Mouse (Mus musculus) embryo, embryonic 11.5 days (tissue): ENCODE results near the gene Slc16a14.

Experiments used
- DNase-seq: peaks from one replicate; pipeline ENCODE4 v3.0.0-alpha.2; 2012; ENCODE audit warnings: low read depth, low spot score

Gene Slc16a14

DNA sequence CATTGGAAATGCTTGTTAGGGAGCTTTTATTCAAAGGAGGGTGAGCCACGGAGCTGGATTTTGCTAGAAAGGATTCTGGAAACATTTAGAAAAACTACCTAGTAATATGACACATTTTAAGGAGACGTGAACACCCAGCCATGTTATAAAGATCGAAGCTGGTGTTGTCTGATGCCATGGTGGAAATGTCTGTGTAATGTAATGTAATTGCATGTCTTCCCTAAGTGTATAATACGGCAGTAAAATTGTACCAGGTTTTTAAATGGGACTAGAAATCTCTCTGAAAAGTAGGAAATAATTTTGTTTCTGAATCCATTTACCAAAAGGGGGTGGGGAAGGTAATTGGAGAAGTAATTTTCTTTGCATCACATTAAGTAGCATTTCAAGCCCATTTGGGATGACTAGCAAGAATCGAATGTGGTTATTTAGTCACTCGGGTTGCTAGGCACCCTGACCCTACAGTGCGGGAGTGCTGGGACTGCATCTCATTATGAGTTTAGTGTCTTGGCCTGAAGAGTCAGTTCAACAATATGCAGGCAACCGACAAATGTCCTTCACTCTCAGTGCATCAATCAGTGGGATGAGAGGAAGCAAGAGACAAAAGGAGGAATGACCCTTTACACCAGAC is 24.6 kb downstream of the Slc16a14 start:
- DNase-seq, result no peak

DNA sequence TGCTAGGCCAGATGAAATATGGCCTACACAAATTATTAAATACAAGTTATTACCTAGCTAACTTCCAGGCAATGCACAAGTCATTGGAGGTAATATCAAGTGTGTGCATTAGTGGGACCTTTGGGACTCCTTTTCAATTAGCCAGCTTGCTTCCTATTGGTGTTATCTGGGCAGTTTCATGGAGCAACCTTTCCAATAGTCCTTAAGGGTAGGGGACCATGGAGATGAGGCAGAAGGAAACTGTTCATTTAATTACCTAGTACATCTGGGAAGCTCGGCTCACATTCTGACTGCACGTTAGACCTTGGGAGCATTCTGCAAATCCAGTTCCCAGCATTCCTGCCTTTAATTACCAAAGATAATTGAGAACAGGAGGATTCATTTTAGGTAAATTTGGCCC is 30.5 kb downstream of the Slc16a14 start:
- no peak for DNase-seq

DNA sequence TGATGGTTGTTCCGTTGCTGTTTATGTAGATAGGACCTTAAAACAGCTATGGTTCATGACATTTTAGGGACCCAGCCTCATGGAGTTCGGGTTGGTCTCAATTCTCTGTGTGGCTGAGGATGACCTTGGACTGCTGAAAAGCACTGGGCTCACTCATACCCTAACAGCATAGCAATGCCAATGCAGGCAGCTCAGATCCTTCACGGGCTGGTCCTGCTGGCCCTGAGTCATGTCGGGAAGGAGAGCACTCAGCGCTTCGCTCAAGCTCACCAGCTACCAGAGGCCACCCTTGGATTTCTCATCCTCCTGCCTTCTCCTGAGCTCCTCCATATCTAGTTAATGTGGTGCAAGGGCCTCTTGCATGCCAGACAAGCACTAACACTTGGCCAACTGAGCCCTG is 35.8 kb downstream of the Slc16a14 start:
- DNase-seq, result no peak

DNA sequence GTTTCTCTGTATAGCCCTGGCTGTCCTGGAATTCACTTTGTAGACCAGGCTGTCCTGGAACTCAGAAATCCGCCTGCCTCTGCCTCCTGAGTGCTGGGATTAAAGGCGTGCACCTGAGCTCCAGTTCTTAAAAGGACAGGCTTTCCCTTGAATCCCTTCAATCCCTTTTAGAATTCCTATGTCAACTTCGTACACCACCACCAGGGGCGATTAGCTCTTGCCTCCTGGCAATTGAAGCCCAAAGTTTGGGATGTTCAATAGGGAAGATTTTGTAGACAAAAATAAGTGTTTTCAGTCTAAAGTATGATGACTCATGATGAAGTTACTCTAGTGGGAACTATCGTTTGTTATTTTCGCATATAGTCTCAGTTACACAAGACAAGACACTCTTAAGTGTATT is 37.6 kb downstream of the Slc16a14 start:
- no peak for DNase-seq

DNA sequence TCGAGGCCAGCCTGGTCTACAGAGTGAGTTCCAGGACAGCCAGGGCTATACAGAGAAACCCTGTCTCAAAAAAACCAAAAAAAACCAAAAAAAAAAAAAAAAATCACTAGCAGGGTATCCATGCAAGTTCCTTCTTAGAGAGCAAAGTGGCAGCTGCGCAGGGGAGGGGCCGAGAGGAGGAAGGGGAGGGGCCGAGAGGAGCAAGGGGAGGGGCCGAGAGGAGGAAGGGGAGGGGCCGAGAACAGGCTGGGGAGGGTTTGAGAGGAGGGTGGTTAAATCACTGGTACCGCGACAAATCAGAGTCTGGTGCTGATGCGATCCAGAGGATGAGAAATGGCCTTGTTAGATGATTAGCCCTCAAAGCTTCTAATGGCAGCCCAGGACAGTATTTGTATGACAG is 43.2 kb downstream of the Slc16a14 start:
- DNase-seq, result no peak

DNA sequence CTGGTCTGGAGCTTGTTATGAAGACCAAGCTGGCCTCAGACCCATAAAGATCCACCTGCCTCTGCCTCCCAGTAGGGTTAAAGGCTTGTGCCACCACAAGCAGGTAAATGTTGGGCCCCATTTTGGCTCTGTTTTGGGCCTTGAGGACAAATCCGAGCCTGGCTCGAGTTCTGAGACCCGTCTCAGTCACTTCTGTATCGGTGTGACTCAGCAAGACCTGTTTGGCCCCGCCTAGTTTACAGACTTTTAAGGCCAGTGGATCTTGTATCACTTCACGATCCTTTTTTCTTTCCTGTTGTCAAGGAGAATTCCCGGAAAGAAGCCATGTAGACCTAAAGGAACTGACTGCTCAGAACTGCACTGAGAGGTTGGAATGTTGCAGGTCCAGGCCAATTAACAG is 44.4 kb downstream of the Slc16a14 start:
- DNase-seq, result no peak

DNA sequence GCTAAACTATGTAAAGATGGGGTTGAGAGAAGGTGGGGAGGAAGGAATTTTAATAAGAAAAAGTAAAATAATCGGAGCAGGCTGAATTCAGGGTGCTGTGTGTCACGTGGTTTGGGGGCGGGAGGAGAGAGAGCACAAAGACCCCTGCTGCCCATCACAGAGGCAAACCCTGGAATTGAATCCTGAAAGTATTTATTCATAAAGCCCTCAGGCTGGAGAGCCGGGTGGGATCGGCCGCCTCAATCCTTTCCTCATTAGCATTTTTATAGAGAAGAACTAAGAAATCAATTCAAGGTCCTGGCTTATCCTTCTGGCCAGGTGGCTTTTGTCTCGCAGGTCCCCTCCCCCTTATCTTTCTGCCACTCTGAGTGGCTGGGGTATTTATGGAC is 44.9 kb downstream of the Slc16a14 start:
- DNase-seq, result no peak

DNA sequence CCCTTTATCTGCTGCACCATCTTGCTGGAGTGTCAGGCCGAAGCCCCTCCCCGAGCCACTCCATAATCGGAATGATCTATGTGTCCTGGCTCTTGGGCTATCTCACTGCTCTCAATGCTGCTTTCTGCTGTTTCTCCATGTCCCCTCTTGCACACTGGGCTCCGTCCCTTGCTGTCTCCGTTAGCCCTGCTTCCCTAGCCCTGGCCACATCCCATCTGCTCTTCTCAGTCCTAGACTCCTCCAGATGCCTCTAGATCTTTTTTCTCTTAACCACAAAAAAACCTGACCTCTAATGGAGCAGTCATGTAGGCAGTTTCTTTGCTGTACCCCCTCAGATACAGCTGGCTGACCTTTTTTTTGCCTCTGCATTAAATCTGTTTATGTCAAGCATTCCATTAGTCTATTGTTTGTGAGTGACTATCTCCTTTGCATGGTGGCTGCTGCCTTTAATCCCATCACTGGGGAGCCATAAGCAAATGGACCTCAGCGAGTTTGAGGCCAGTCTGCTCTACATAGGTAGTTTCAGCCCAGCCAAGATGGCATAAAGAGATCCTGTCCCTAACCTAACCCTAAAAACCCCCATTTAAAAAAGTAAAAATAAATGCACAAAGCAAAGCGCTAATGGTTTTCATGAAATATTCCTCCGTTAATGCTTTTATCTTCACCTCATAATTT is 45.5 kb downstream of the Slc16a14 start:
- no peak for DNase-seq

DNA sequence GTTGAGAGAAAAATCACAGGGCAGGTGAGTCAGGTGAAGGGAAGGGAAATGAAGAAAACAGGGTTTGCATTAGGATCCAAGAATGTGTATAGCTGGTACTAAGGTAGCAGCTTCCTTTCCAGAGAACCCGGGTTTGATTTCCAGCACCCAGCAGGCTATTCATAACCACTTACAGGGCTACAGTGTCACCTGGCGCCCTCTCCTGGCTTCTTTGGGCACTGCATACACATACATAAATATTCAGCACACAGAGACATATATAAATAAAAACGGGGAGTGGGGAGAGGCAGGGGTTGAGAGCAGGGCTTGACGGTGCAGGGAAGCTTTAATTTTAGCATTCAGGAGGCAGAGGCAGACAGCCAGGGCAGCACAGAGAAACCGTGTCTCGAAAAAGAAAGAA is 49.0 kb downstream of the Slc16a14 start:
- DNase-seq, result no peak

DNA sequence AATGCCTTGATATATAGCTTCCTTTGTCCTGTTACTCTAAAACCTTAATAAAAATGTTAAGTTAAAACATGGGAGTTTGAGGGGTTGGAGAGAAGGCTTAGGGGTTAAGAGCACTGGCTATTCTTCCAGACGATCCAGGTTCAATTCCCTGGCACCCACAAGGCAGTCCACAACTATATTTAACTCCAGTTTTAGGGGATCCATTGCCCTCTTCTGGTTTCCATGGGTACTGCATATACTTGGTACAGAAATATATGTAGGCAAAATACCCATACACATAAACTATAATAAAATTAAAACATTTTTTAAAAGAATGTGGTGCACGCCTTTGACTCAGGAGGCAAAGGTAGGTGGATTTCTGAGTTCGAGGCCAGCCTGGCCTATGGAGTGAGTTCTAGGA is 49.8 kb downstream of the Slc16a14 start:
- DNase-seq, result no peak

DNA sequence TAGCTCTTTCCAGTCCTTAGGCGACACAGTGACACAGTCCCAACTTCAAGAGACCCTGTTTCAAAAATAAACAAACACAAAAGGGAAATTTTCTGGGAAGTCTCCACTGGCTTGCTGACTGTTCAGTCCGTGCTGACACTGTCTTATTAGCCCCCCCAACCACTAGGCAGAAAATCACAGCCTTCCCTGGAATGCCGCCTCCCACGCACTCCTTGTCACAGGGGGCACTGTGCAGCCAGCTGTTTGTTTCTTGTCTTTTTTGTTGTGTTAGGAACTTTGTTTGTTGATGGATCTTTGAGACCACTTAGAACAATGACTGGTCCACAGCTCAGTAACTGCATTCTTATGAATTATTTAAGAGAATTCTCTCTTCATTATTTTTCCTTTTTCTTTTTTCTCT is 51.0 kb downstream of the Slc16a14 start:
- no peak for DNase-seq

DNA sequence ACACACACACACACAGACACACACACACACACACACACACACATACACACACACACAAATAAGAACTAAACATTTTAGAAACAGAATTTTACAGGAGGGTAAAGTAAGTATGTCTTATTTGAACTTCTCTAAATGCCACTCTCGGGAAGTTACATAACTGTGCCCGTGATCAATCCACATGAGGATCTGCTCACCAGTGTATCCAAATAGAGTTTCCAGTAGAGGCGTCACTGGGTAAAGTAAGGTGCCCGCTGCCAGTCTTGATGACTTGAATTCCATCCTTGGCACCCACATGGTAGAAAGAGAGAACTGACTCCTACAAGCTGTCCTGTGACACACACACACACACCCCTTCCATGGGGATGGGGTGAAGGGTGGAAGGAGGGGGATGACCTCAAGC is 52.0 kb downstream of the Slc16a14 start:
- no peak for DNase-seq

DNA sequence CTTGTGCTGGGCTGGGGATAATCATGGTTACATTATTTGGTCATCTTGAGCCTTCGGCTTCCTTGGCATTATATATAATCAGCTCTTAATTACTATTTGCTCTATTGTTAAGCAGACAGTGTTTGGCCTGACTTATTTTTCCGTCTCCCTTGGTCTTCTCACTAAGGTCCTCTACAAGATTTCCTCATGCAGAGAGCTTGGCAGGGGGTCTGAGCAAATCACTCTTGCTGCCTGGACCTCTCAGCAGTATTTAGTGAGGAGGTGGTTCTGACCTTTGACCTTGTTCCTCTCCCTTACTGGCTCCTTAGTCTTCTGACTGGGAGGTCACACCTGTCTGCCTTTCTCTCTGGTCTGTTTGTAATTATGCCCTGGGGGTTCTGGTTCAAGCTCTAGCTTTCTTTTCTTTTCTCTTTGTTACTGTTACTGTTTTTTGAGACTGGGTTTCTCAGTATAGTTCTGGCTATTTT is 52.8 kb downstream of the Slc16a14 start:
- DNase-seq, result no peak

DNA sequence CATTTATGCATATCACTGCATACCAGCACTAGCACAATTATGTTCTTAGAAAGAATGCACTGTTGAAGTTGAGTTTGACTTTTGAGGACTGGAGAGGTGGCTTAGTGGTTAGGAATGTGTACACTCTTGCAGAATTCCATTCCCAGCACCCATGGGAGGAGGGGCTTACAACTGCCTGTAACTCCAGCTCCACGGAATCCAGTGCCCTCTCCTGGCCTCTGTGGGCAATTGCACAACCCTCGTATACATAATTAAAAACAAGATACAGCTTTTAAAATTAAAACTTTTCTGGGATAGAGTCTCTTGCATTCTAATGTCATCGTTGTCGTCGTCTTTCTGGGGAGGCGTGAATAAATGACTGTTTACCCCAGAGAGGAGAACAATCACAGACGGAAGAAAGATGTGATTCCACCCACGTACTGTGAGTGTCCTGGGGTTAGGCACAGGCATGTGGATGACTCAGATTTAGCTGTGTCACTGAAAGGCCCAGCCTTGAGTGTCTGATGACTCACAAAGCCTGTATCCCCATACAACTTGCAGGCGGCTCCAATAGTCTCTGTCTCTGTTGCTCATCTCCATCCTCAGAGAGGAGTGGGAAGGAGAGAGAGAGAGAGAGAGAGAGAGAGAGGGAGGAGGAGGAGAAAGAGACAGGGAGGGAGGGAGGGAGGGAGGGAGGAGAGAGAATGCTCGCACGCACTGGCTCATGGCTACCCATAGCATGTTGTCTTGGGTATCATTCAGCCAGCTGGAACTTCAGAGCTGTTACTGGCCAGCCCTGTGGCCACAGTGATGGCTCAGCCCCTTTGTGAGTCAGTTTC is 53.5 kb downstream of the Slc16a14 start:
- no peak for DNase-seq

DNA sequence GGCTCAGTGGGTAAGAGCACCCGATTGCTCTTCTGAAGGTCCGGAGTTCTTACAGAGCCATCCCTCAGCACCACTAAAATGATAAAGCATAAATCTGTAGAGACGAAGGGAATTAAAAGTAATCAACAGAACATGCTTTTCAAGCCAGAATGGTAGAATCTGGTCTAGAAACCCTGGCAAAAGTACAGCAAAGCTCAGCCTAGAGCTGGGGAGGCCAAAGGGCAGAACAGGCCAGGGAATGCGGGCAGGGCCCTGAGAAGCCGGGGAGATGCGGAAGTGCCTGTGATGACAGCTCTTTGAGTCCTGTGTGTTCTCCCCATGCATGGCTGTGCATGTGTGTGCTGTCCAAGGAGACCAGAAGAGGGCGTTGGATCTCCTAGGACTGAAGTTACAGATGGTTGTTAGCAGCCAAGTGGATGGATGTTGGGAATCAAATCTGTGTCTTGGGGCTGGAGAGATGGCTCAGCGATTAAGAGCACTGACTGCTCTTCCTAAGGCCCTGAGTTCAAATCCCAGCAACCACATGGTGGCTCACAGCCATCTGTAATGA is 55.3 kb downstream of the Slc16a14 start:
- no peak for DNase-seq

DNA sequence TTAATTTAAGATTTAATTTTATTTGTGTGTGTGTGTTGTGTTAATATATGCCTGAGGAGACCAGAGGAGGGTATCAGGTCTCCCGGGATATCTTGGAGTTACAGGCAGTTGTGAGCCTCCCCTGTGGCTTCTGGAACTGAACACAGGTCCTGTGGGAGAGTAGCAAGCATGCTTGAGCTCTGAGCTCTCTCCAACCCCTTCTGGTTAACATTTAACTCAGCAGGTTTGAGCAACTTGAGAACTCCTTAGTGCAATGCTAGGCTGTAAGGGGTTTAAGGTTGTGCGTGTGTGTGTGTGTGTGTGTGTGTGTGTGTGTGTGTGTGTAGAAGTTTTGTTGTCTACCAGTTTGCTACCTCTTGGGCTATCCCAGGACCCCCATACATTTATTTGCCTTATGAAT is 57.3 kb downstream of the Slc16a14 start:
- DNase-seq, result no peak

DNA sequence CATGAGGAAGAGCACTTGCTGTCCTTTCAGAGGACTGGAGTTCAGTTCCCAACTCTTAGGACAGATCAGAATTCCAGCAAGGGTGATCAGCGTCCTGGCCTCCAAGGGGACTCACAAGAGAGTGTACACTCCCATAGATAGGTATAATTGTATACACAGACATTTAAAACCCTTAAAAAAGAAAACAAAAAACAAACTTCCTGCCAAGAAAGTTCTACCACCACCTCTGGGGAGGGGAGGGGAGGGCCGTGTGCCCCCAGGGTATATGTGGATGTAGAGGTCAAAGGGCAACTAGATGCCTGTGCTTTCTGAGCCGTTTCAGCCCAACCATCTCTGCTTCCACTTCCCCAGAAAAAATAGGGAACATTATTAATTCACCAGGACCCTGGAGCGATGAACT is 62.0 kb downstream of the Slc16a14 start:
- DNase-seq, result no peak

DNA sequence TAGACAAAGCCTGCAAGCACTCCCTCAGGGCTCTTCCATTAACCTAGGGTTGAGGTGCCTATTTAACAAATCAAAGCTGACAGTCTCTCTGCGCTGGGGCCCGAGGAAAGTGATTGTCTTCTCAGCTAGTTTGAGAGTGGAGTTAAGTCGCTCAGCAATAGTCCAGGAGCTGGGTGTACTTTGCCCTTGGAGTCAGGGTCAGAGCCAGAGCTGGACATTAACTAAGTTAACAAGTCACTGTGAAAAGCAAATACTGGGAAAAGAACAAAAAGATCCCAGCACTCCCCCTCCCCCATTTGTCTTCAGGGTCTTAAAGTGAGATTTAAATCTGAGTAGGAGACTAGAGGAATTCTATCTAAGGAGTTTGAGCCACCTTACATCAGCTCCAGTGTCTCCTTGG is 62.8 kb downstream of the Slc16a14 start:
- DNase-seq, result no peak

DNA sequence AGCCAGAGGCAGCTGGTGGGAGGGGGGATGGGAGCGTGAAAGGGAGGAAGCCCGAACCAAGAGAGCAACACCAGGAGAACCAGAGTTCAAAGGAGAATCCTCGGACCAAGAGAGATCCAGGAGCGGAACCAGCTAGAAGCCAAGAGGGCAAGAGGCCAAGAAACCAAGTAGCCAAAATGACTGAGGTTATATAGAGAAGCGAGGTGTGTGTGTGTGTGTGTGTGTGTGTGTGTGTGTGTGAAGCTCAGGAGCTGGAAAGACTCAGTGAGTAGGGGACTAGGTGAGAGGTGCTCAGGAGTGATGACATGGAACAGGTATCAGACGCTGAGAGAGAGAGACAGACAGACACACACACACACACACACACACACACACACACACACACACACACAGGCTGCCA is 63.8 kb downstream of the Slc16a14 start:
- DNase-seq, result no peak

DNA sequence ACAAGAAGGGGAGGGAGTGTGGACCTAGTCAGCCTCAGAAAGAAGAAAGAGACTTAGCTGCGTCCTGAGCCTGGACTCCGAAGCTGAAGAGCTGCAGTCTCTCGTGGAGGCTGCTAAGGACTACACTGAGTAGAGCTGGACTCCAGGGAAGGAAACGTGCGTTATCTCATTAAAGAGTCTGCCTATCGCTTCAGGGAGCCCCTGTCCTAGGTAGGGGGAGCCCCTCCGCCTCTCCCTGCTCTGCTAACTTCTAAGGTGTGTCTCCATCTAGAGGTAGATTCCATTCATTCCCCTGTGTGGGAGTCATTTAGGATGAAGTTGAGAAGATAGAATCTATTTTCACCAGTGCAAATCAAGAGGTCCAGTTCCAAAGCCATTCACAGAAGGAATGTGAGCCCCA is 65.4 kb downstream of the Slc16a14 start:
- DNase-seq, result no peak

DNA sequence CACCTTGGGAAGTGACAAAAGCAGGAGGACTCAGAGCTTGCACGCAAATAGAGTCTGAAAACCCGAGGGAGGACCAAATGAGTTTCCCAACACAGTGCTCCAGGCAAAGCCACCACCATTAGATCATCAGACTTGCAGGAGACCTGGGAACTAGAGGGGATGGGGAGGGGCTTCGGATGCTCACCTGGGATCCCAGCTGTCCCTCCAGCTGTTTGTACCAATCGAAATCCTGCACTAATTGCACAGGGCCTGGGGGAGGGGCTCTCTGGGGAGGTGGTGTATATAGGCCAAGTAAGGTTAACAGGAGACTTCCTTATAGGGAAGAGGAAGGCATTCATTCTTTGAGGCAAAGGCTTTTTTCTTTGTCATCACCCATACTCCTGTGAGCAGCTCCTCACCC is 66.1 kb downstream of the Slc16a14 start:
- DNase-seq, result no peak

DNA sequence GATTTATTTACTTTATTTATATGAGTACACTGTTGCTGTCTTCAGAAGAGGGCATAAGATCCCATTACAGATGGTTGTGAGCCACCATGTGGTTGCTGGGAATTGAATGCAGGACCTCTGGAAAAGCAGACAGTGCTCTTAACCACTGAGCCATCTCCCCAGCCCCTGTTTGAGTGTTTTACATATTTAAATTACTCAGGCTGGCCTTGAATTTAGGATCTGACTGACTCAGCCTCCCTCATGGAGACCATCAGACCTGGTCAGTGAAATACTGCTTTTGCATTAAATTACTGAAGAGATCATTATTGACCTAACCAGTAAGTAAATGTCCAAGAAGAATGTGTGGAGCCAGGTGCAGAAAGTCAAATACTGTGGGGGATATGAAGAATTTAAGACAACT is 66.6 kb downstream of the Slc16a14 start:
- no peak for DNase-seq
